Mouse (Mus musculus): ENCODE measurements at regions not wholly inside any gene's neighbourhood (a gene's known extent, or its start where the extent isn't known, plus 50 kb on each side); places are given as distances from the start of the nearest gene placed in this dataset.

DNA sequence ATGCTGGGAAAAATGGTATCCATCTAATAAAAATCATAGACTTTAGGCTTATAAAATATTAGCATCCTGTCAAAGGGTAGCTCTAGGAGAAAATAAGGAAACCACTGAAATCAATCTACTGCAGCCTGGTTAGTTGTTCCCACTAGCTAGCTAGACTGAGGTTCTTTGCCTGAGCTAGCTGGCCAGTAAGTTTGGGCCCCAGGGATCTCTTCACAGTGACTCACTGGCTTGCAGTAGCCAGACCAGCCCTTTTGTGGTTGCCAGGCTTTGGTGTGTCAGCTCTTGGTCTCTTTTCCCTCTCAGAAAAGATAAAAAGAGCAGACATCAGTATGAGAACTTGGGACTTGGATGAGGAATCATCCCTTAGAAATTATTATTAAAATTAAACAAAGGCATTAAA, 325.3 kb upstream of the Rasgrp1 start:
- no peak overlapping the region for H3K4me2 ChIP-seq (replicated peaks; ENCODE audit: low read depth, low read length)
- no peak overlapping the region for H3K4me3 ChIP-seq (ENCODE audit: low read length)
- H3K4me1 ChIP-seq (ENCODE audit: insufficient read depth, low read length): 0 out of 2 replicates have a peak, but pooled peaks cover 2% of the 10 kb centered on the region
- no peaks in the 10 kb centered on the region for H3K9me3 ChIP-seq (ENCODE audit: low read length)
- no peaks in the 10 kb centered on the region for H3K36me3 ChIP-seq (ENCODE audit: insufficient read depth, low read length)
- ATAC-seq (ENCODE audit: low FRiP score, low TSS enrichment): no peak
- no peak overlapping the region for H3K9ac ChIP-seq (replicated peaks; ENCODE audit: low read length)
- no peaks in the 10 kb centered on the region for H3K27me3 ChIP-seq (ENCODE audit: insufficient read depth, low read length)
- H3K27ac ChIP-seq (ENCODE audit: low read length): no peak overlapping the region

DNA sequence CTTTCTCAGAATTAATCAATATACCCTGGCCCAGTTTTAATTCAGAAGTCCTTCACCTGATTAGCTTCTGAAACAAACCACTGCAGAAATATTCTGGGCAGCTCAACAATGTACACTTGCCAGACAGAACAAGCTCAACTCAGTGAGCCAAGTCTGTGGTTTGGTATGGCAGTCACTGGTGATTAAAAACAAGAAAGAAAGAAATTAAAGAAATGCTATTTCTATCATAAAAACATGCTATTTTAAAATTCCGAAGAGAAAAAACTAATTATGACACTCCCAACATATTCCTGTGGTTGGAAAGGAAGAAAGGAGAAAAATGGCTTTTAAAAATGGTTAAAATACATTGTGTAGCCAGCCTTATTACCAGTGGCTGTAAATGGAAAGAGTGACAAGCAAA, 332.1 kb upstream of the Rasgrp1 start:
- 81% methylated on average over 1 of the region's 1 CpGs for WGBS
- no peak for ATAC-seq (ENCODE audit: low FRiP score, low TSS enrichment)
- H3K9me3 ChIP-seq (ENCODE audit: low read length): no peaks in the 10 kb centered on the region
- no peaks in the 10 kb centered on the region for H3K36me3 ChIP-seq (ENCODE audit: insufficient read depth, low read length)
- H3K4me1 ChIP-seq (ENCODE audit: insufficient read depth, low read length): peaks cover 4% of the 10 kb centered on the region; the same call in 1 of the 2 replicates
- H3K4me2 ChIP-seq (replicated peaks; ENCODE audit: low read depth, low read length): no peak overlapping the region
- no peaks in the 10 kb centered on the region for H3K27me3 ChIP-seq (ENCODE audit: insufficient read depth, low read length)
- H3K27ac ChIP-seq (ENCODE audit: low read length): no peak overlapping the region
- no peak overlapping the region for H3K9ac ChIP-seq (replicated peaks; ENCODE audit: low read length)
- H3K4me3 ChIP-seq (ENCODE audit: low read length): no peak overlapping the region

DNA sequence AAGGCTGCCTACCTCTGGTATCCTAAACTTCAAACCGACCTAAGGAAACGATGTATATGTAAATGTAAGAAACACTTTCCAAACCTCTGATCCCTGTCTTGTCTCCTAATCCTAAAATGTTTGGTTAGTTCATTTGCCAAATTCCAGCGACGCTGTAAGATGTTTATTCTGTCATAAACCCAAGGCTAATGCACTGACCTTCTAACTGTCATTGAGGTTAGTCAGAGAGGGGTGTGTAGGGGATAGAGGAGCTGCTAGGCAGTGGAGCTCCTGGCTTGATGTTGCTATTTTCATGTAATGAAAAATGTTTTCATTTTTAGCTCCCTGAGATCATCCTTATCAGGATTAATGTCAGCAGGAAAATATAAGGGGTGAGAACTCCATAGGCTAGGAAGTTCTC, 335.8 kb upstream of the Rasgrp1 start:
- H3K4me2 ChIP-seq (replicated peaks; ENCODE audit: low read depth, low read length): no peak overlapping the region
- no peak overlapping the region for H3K4me3 ChIP-seq (ENCODE audit: low read length)
- H3K27me3 ChIP-seq (ENCODE audit: insufficient read depth, low read length): no peaks in the 10 kb centered on the region
- WGBS: 42% methylated on average over 4 of the region's 4 CpGs
- peaks cover 4% of the 10 kb centered on the region; the same call in 1 of the 2 replicates for H3K4me1 ChIP-seq (ENCODE audit: insufficient read depth, low read length)
- H3K9ac ChIP-seq (replicated peaks; ENCODE audit: low read length): no peak overlapping the region
- no peaks in the 10 kb centered on the region for H3K9me3 ChIP-seq (ENCODE audit: low read length)
- no peak for ATAC-seq (ENCODE audit: low FRiP score, low TSS enrichment)
- H3K36me3 ChIP-seq (ENCODE audit: insufficient read depth, low read length): no peaks in the 10 kb centered on the region
- no peak overlapping the region for H3K27ac ChIP-seq (ENCODE audit: low read length)

DNA sequence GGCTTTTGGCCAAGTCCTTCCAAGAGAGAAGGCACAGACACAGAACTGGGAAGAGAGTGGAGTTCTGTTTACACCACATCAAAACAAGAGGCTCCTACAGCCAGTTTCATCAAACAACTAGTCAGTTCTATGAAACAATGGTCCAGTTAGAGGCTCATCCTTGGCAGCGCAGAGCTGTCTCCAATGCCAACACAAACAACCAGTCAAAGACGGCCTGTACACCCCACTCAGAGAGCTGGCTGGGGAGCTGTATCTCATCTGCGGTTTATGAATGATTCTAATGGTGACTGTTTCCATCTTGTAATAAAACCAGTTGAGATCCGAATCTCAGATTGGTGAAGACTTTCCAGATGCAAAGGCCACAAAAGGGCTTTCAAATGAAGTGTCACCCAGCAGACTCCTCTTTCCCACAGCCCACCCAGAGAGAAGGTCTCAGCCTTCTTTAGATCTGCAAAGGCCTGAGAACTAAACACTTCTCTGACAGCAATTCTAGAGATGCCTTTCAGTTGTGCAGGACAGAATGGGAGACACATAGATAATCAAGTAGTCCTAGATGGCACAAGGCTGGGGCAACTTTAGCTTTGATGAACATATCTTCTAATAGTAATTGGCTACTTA, 343.1 kb upstream of the Rasgrp1 start:
- no peaks in the 10 kb centered on the region for H3K4me1 ChIP-seq (ENCODE audit: insufficient read depth, low read length)
- H3K36me3 ChIP-seq (ENCODE audit: insufficient read depth, low read length): no peaks in the 10 kb centered on the region
- H3K9me3 ChIP-seq (ENCODE audit: low read length): no peaks in the 10 kb centered on the region
- H3K4me2 ChIP-seq (replicated peaks; ENCODE audit: low read depth, low read length): no peak overlapping the region
- no peak overlapping the region for H3K4me3 ChIP-seq (ENCODE audit: low read length)
- 69% methylated on average over 4 of the region's 4 CpGs for WGBS
- no peaks in the 10 kb centered on the region for H3K27me3 ChIP-seq (ENCODE audit: insufficient read depth, low read length)
- peak; percentile 67 for ATAC-seq (ENCODE audit: low FRiP score, low TSS enrichment)
- H3K9ac ChIP-seq (replicated peaks; ENCODE audit: low read length): no peak overlapping the region
- no peak overlapping the region for H3K27ac ChIP-seq (ENCODE audit: low read length)

DNA sequence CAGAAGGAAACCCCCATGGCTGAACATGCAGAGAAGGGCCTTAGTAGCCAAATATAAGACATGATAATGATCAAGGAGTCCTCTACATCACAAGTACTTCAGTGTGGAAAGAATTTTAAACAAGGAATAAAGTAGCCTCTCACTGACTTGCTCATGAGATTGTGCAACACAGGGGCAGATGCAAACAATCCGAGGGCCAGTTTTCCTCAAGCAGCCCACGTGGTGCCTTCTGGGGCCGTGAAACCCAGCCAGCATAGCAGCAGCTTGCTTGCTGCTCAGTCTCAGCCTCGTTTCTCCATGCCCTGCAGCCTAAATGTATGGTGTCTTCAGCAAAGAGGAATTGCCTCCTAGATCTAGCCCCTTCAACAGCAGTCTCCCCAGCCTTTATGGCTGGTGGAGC, 350.7 kb upstream of the Rasgrp1 start:
- no peaks in the 10 kb centered on the region for H3K9me3 ChIP-seq (ENCODE audit: low read length)
- H3K4me1 ChIP-seq (ENCODE audit: insufficient read depth, low read length): no peaks in the 10 kb centered on the region
- ATAC-seq (ENCODE audit: low FRiP score, low TSS enrichment): no peak
- no peak overlapping the region for H3K4me3 ChIP-seq (ENCODE audit: low read length)
- 65% methylated on average over 4 of the region's 4 CpGs for WGBS
- no peaks in the 10 kb centered on the region for H3K36me3 ChIP-seq (ENCODE audit: insufficient read depth, low read length)
- H3K4me2 ChIP-seq (replicated peaks; ENCODE audit: low read depth, low read length): no peak overlapping the region
- no peak overlapping the region for H3K27ac ChIP-seq (ENCODE audit: low read length)
- no peak overlapping the region for H3K9ac ChIP-seq (replicated peaks; ENCODE audit: low read length)
- H3K27me3 ChIP-seq (ENCODE audit: insufficient read depth, low read length): no peaks in the 10 kb centered on the region

DNA sequence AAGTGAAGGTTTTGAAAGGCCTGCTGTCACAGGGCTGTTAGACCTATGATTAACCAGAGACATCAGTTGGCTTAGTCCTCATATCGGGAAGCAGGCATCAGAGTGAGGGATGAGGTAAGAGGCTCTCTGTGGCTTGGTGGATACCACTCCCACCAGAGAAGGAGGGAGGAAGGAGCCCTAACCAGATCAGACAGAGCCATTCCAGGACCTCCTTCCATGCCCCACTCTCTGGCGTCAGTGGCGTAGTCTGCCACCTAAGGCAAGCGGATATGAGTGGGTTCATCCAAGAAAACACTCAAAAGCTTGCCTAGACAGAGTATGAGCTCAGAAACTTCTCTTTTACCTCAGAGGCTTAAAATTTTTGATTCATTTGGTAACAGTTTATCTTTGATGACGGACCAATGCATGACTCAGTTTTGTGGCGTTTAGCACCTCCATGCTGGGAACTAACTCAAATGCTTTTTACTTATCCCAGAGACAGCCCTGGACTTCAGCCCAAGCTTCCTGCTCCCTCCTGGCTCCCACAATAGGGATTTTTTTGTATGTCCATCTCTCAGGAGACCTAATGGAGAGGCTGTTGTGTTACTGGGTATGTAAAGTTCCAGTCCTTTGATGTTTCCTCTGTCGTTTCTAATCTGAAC, 367.5 kb upstream of the Rasgrp1 start:
- Histone ChIP-seq H3K4me3 (ENCODE audit: low read length) (no peak overlapping the region), H3K9ac (replicated peaks; ENCODE audit: low read length) (no peak overlapping the region), H3K27me3 (ENCODE audit: insufficient read depth, low read length) (no peaks in the 10 kb centered on the region), H3K36me3 (ENCODE audit: insufficient read depth, low read length) (no peaks in the 10 kb centered on the region), H3K9me3 (ENCODE audit: low read length) (no peaks in the 10 kb centered on the region), H3K27ac (ENCODE audit: low read length) (no peak overlapping the region), H3K4me1 (ENCODE audit: insufficient read depth, low read length) (no peaks in the 10 kb centered on the region), H3K4me2 (replicated peaks; ENCODE audit: low read depth, low read length) (no peak overlapping the region)
- WGBS: 85% methylated on average over 7 of the region's 7 CpGs
- ATAC-seq (ENCODE audit: low FRiP score, low TSS enrichment): no peak

DNA sequence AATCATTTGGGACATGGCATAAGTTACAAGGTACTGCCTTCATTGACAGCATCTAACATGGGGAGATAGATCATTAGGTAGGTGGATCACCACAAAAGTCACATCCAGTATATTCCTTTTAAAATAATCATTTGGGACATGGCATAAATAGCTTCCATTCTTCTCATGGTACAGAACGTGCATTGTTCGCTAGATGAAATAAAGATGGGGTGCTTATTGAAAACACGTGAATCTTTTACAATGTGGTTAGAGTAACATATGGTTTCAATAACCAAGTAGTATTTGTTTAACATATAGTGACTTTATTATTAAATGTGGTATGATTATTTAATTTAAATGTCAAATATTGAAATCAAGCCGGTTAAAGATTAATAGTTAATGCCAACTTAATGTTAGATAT, 381.3 kb upstream of the Rasgrp1 start:
- Histone ChIP-seq H3K9ac (replicated peaks; ENCODE audit: low read length) (no peak overlapping the region), H3K27ac (ENCODE audit: low read length) (no peak overlapping the region), H3K9me3 (ENCODE audit: low read length) (no peaks in the 10 kb centered on the region), H3K4me2 (replicated peaks; ENCODE audit: low read depth, low read length) (no peak overlapping the region), H3K4me1 (ENCODE audit: insufficient read depth, low read length) (no peaks in the 10 kb centered on the region), H3K27me3 (ENCODE audit: insufficient read depth, low read length) (no peaks in the 10 kb centered on the region), H3K4me3 (ENCODE audit: low read length) (no peak overlapping the region), H3K36me3 (ENCODE audit: insufficient read depth, low read length) (no peaks in the 10 kb centered on the region)
- 86% methylated on average over 4 of the region's 4 CpGs for WGBS
- no peak for ATAC-seq (ENCODE audit: low FRiP score, low TSS enrichment)

DNA sequence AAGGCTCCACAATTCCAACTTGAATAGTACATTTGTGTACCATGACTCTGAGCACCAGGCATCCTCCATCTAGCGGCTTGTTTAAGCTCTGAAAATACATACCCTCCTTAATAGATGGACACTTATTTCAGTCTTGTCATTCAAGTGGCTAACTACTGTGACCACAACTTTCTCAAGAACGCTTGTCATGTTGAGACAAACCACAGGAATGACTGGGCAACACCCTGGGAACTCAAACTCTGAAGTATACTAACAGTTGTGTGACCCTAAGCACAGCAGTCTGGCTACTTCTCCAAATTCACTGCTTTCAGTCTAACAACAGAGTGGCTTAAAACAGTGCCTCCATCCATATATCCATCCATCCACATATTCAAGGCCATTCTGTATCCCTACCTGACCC, 380.4 kb upstream of the Thbs1 start:
- 79% methylated on average over 2 of the region's 2 CpGs for WGBS
- no peak for ATAC-seq (ENCODE audit: low FRiP score, low TSS enrichment)
- Histone ChIP-seq H3K9me3 (ENCODE audit: low read length) (no peaks in the 10 kb centered on the region), H3K4me2 (replicated peaks; ENCODE audit: low read depth, low read length) (no peak overlapping the region), H3K27ac (ENCODE audit: low read length) (no peak overlapping the region), H3K4me1 (ENCODE audit: insufficient read depth, low read length) (no peaks in the 10 kb centered on the region), H3K27me3 (ENCODE audit: insufficient read depth, low read length) (no peaks in the 10 kb centered on the region), H3K9ac (replicated peaks; ENCODE audit: low read length) (no peak overlapping the region), H3K4me3 (ENCODE audit: low read length) (no peak overlapping the region), H3K36me3 (ENCODE audit: insufficient read depth, low read length) (no peaks in the 10 kb centered on the region)

DNA sequence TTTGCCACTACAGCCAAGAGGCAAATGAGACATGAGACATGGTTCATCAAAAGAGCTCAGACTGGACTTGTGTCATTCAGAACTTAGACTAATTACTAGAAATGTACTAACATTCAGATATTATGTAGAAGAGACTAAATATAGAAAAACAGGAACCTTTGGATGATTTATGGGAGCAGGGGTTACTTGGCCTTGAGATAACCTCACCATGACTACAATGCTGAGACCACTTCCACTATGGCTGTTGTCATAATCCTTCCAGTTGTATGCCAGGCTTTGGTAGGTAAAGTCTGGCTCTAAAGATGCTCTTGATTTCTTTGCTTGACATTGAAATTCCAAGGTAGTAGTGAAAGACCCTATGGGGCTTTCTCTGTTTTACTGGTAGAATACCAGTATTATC, 369.3 kb upstream of the Thbs1 start:
- Histone ChIP-seq H3K4me1 (ENCODE audit: insufficient read depth, low read length) (no peaks in the 10 kb centered on the region), H3K4me2 (replicated peaks; ENCODE audit: low read depth, low read length) (no peak overlapping the region), H3K27ac (ENCODE audit: low read length) (no peak overlapping the region), H3K9me3 (ENCODE audit: low read length) (no peaks in the 10 kb centered on the region), H3K36me3 (ENCODE audit: insufficient read depth, low read length) (no peaks in the 10 kb centered on the region), H3K27me3 (ENCODE audit: insufficient read depth, low read length) (no peaks in the 10 kb centered on the region), H3K4me3 (ENCODE audit: low read length) (no peak overlapping the region), H3K9ac (replicated peaks; ENCODE audit: low read length) (no peak overlapping the region)
- ATAC-seq (ENCODE audit: low FRiP score, low TSS enrichment): no peak

DNA sequence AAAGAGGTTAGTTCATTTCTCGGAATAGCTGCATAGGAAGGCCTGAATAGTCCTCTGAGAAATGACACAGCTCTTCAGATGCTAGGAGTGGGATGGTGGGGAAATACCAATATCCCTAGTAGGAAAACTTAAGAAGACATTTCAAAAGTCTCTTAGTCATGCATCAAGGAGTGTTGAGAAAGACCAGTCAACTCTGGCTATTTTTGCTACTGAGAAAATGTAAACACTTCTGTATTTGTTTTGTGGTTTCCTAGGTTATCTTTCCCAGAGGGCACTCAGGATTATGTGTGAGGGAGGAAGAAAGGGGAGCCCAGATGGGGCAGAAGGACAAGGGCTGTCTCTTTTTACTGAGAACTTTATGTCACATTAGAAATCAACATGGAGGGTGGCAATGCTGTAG, 367.8 kb upstream of the Thbs1 start:
- no peak overlapping the region for H3K9ac ChIP-seq (replicated peaks; ENCODE audit: low read length)
- no peak overlapping the region for H3K4me3 ChIP-seq (ENCODE audit: low read length)
- no peaks in the 10 kb centered on the region for H3K9me3 ChIP-seq (ENCODE audit: low read length)
- H3K27me3 ChIP-seq (ENCODE audit: insufficient read depth, low read length): no peaks in the 10 kb centered on the region
- WGBS: 84% methylated on average over 1 of the region's 1 CpGs
- H3K27ac ChIP-seq (ENCODE audit: low read length): no peak overlapping the region
- H3K36me3 ChIP-seq (ENCODE audit: insufficient read depth, low read length): no peaks in the 10 kb centered on the region
- no peak for ATAC-seq (ENCODE audit: low FRiP score, low TSS enrichment)
- no peaks in the 10 kb centered on the region for H3K4me1 ChIP-seq (ENCODE audit: insufficient read depth, low read length)
- no peak overlapping the region for H3K4me2 ChIP-seq (replicated peaks; ENCODE audit: low read depth, low read length)
